Mouse (Mus musculus): ENCODE results near the gene Gm10188. TPM values are rescaled to one million over a fixed set of nuclear protein-coding genes. Genes with fewer than 3 reads are reported as not detected.
A peak's percentile ranks its signal among the peaks of the same experiment; 100 is the strongest.

The Gm10188 gene
- polyA plus RNA-seq, 1 experiment from 2014 or later, result not detected

GRCm38 (mm10) chr1:132190621-132191092 is 38.9 kb downstream of the Gm10188 start:
- no peak for DNase-seq (ENCODE audit: low spot score)
- Histone ChIP-seq H3K4me2 (replicated peaks; ENCODE audit: low read depth, low read length) (peak overlapping the region; percentile 94), H3K36me3 (ENCODE audit: insufficient read depth, low read length) (no peaks in the 10 kb centered on the region), H3K4me1 (ENCODE audit: insufficient read depth, low read depth, low read length) (no peaks in the 10 kb centered on the region), H3K9ac (replicated peaks; ENCODE audit: low read depth) (0 out of 2 replicates have a peak overlapping the region, but pooled peaks have one; percentile 23), H3K9me3 (ENCODE audit: low read length) (no peaks in the 10 kb centered on the region), H3K4me3 (ENCODE audit: low read depth, low read length) (peak overlapping the region; percentile 53), H3K27me3 (replicated peaks; ENCODE audit: insufficient read depth, low read length) (peaks cover 33% of the 10 kb centered on the region), H3K27ac (ENCODE audit: low read length) (no peak overlapping the region)
- ATAC-seq, result no peak; the same call in 1 of the 2 replicates
- WGBS, result under 1% methylated on average over 35 of the region's 62 CpGs
- TF ChIP-seq EP300 (IDR thresholded peaks at IDR 0.05) (no peak), CTCF (IDR thresholded peaks at IDR 0.05) (no peak)

GRCm38 (mm10) chr1:132190040-132190513 is 39.5 kb downstream of the Gm10188 start:
- Histone ChIP-seq H3K4me1 (ENCODE audit: insufficient read depth, low read depth, low read length) (no peaks in the 10 kb centered on the region), H3K27ac (ENCODE audit: low read length) (no peak overlapping the region), H3K4me2 (replicated peaks; ENCODE audit: low read depth, low read length) (peak overlapping the region; percentile 94), H3K4me3 (ENCODE audit: low read depth, low read length) (peak overlapping the region; percentile 53), H3K36me3 (ENCODE audit: insufficient read depth, low read length) (no peaks in the 10 kb centered on the region), H3K9me3 (ENCODE audit: low read length) (no peaks in the 10 kb centered on the region), H3K27me3 (replicated peaks; ENCODE audit: insufficient read depth, low read length) (peaks cover 33% of the 10 kb centered on the region), H3K9ac (replicated peaks; ENCODE audit: low read depth) (0 out of 2 replicates have a peak overlapping the region, but pooled peaks have one; percentile 23)
- peak; percentile 52 for DNase-seq (ENCODE audit: low spot score)
- WGBS, result 1% methylated on average over 41 of the region's 50 CpGs
- TF ChIP-seq CTCF (IDR thresholded peaks at IDR 0.05), result no peak
- TF ChIP-seq EP300 (IDR thresholded peaks at IDR 0.05), result no peak
- peak; percentile 60 for ATAC-seq

GRCm38 (mm10) chr1:132189231-132189630 is 40.3 kb downstream of the Gm10188 start:
- peaks cover 33% of the 10 kb centered on the region for H3K27me3 ChIP-seq (replicated peaks; ENCODE audit: insufficient read depth, low read length)
- no peaks in the 10 kb centered on the region for H3K9me3 ChIP-seq (ENCODE audit: low read length)
- H3K27ac ChIP-seq (ENCODE audit: low read length), result no peak overlapping the region
- H3K9ac ChIP-seq (replicated peaks; ENCODE audit: low read depth), result no peak overlapping the region
- ATAC-seq (no peak), DNase-seq (ENCODE audit: low spot score) (no peak)
- H3K4me2 ChIP-seq (replicated peaks; ENCODE audit: low read depth, low read length), result no peak overlapping the region
- no peaks in the 10 kb centered on the region for H3K4me1 ChIP-seq (ENCODE audit: insufficient read depth, low read depth, low read length)
- no peaks in the 10 kb centered on the region for H3K36me3 ChIP-seq (ENCODE audit: insufficient read depth, low read length)
- 24% methylated on average over 4 of the region's 4 CpGs for whole genome bisulfite sequencing
- H3K4me3 ChIP-seq (ENCODE audit: low read depth, low read length), result no peak overlapping the region
- TF ChIP-seq CTCF (IDR thresholded peaks at IDR 0.05) (no peak), EP300 (IDR thresholded peaks at IDR 0.05) (no peak)

- TF ChIP-seq CTCF (IDR thresholded peaks at IDR 0.05) (no peak), EP300 (IDR thresholded peaks at IDR 0.05) (no peak)
- Histone ChIP-seq H3K9me3 (ENCODE audit: low read length) (no peaks in the 10 kb centered on the region), H3K4me2 (replicated peaks; ENCODE audit: low read depth, low read length) (no peak overlapping the region), H3K4me1 (ENCODE audit: insufficient read depth, low read depth, low read length) (no peaks in the 10 kb centered on the region), H3K27me3 (replicated peaks; ENCODE audit: insufficient read depth, low read length) (peaks cover 33% of the 10 kb centered on the region), H3K27ac (ENCODE audit: low read length) (no peak overlapping the region), H3K36me3 (ENCODE audit: insufficient read depth, low read length) (no peaks in the 10 kb centered on the region), H3K4me3 (ENCODE audit: low read depth, low read length) (no peak overlapping the region), H3K9ac (replicated peaks; ENCODE audit: low read depth) (no peak overlapping the region)
- ATAC-seq (no peak), DNase-seq (ENCODE audit: low spot score) (no peak)
- WGBS, result 33% methylated on average over 9 of the region's 9 CpGs
These were observed 41.0 kb downstream of the Gm10188 start for GRCm38 (mm10) chr1:132188442-132189066.

GRCm38 (mm10) chr1:132186303-132186702 is 43.3 kb downstream of the Gm10188 start:
- no peak overlapping the region for H3K9ac ChIP-seq (replicated peaks; ENCODE audit: low read depth)
- no peak overlapping the region for H3K4me2 ChIP-seq (replicated peaks; ENCODE audit: low read depth, low read length)
- H3K36me3 ChIP-seq (ENCODE audit: insufficient read depth, low read length), result no peaks in the 10 kb centered on the region
- no peak overlapping the region for H3K27ac ChIP-seq (ENCODE audit: low read length)
- WGBS, result 80% methylated on average over 4 of the region's 4 CpGs
- ATAC-seq (no peak), DNase-seq (ENCODE audit: low spot score) (no peak)
- H3K9me3 ChIP-seq (ENCODE audit: low read length), result no peaks in the 10 kb centered on the region
- TF ChIP-seq CTCF (IDR thresholded peaks at IDR 0.05) (no peak), EP300 (IDR thresholded peaks at IDR 0.05) (no peak)
- no peaks in the 10 kb centered on the region for H3K4me1 ChIP-seq (ENCODE audit: insufficient read depth, low read depth, low read length)
- H3K27me3 ChIP-seq (replicated peaks; ENCODE audit: insufficient read depth, low read length), result peaks cover 23% of the 10 kb centered on the region
- H3K4me3 ChIP-seq (ENCODE audit: low read depth, low read length), result no peak overlapping the region

MicroRNA genes within 50 kb of the gene (microRNA counts, 519-probe panel; counts per million panel counts)
- microRNA mmu-miR-135b, result 3,125 counts per million, percentile 16 among the panel's probes with 10 or more counts

Small RNAs within 50 kb of the gene (microRNA-seq; reads per million reads assigned to microRNA genes)
- 752 reads per million, percentile 72 among the genes with 10 or more reads in this experiment for gene Mir135b

Other genes starting within 250 kb of the Gm10188 start
- gene Elk4, start 222.2 kb downstream of the Gm10188 start, polyA plus RNA-seq (2015; fragmentation: Nextera tagmentation; extraction: Ambion mirVana), result 26.3 and 28.0 TPM in 2 replicates
- 7.5 and 8.4 TPM in 2 replicates for gene Mfsd4a, start 161.7 kb downstream of the Gm10188 start, polyA plus RNA-seq (2015; fragmentation: Nextera tagmentation; extraction: Ambion mirVana)
- 6.5 and 6.9 TPM in 2 replicates for gene Cdk18, start 90.1 kb downstream of the Gm10188 start, polyA plus RNA-seq (2015; fragmentation: Nextera tagmentation; extraction: Ambion mirVana)
- gene Lemd1, start 38.3 kb downstream of the Gm10188 start, polyA plus RNA-seq (2015; fragmentation: Nextera tagmentation; extraction: Ambion mirVana), result 0.79 TPM in 1 of 2 replicates, not detected in the other
- not detected in 2 replicates for gene AC124108.1, start 38.3 kb downstream of the Gm10188 start, polyA plus RNA-seq (2015; fragmentation: Nextera tagmentation; extraction: Ambion mirVana)
- gene Klhdc8a, start 68.9 kb upstream of the Gm10188 start, polyA plus RNA-seq (2015; fragmentation: Nextera tagmentation; extraction: Ambion mirVana), result 4.1 and 4.4 TPM in 2 replicates
- gene Nuak2, start 86.4 kb upstream of the Gm10188 start, polyA plus RNA-seq (2015; fragmentation: Nextera tagmentation; extraction: Ambion mirVana), result 11.9 and 12.1 TPM in 2 replicates
- gene Tmcc2, start 161.5 kb upstream of the Gm10188 start, polyA plus RNA-seq (2015; fragmentation: Nextera tagmentation; extraction: Ambion mirVana), result 28.8 and 37.2 TPM in 2 replicates
- 12.2 and 14.4 TPM in 2 replicates for gene Dstyk, start 187.8 kb upstream of the Gm10188 start, polyA plus RNA-seq (2015; fragmentation: Nextera tagmentation; extraction: Ambion mirVana)
- gene Rbbp5, start 247.6 kb upstream of the Gm10188 start, polyA plus RNA-seq (2015; fragmentation: Nextera tagmentation; extraction: Ambion mirVana), result 16.5 and 18.6 TPM in 2 replicates